Mouse (Mus musculus) small intestine, adult 2 months (tissue): ENCODE results near the gene Spg11. TPM values are rescaled to one million over a fixed set of nuclear protein-coding genes. Genes with fewer than 3 reads are reported as not detected.

ENCODE experiments used
- H3K27ac ChIP-seq: fragments of 200-500 bp; 2 replicates; pipeline ENCODE4 v1.5.1; 2012; ENCODE audit warnings: low read depth, low read length, control low read depth, inconsistent platforms; ENCODE audit not compliant: insufficient read depth
- H3K27me3 ChIP-seq: fragments of 200-500 bp; 2 replicates; pipeline ENCODE4 v1.6.1; 2012; ENCODE audit warnings: mild to moderate bottlenecking, moderate library complexity, low read length, inconsistent platforms; ENCODE audit not compliant: control insufficient read depth, insufficient read depth
- H3K36me3 ChIP-seq: fragments of 200-500 bp; 2 replicates; pipeline ENCODE4 v1.6.1; 2012; ENCODE audit warnings: mild to moderate bottlenecking, low read length, control low read depth, inconsistent platforms; ENCODE audit not compliant: control insufficient read depth, insufficient read depth
- H3K4me1 ChIP-seq: fragments of 200-500 bp; 2 replicates; pipeline ENCODE4 v1.6.1; 2012; ENCODE audit warnings: low read length, inconsistent platforms, mixed read lengths; ENCODE audit not compliant: control insufficient read depth, insufficient read depth, insufficient read length
- H3K4me3 ChIP-seq: fragments of 200-500 bp; 2 replicates; pipeline ENCODE4 v1.5.1; 2012; ENCODE audit warnings: low read depth, mild to moderate bottlenecking, control low read depth, inconsistent platforms, low read length, moderate library complexity
- CTCF ChIP-seq: fragments of 200-500 bp; IDR thresholded peaks from 2 replicates; pipeline ENCODE4 v1.5.1; 2012; ENCODE audit warnings: low read depth, mild to moderate bottlenecking, control low read depth, inconsistent platforms, low read length, moderate library complexity, mixed read lengths; ENCODE audit not compliant: insufficient replicate concordance, insufficient read length; ENCODE audit errors: extremely low read depth
- POLR2A ChIP-seq: fragments of 200-500 bp; IDR thresholded peaks from 2 replicates; pipeline ENCODE4 v1.6.1; 2012; ENCODE audit warnings: low read depth, mild to moderate bottlenecking, control low read depth, inconsistent platforms, low read length, moderate library complexity
- WGBS: fragments of 180-500 bp; shearing (Covaris S2); methylation state at CpG from one replicate; pipeline ENCODE4 v1.1.7; 2018; 5-methylcytosine and 5-hydroxymethylcytosine counted together
- polyA plus RNA-seq: library from polyadenylated mRNA; depleted of rRNA; stranded (reverse); fragments of >200 nt; gene quantifications from 2 replicates; pipeline ENCODE4 v1.2.3, GENCODE M21; 2012; rRNA removed

Spg11 gene
- 2.8 and 7.3 TPM in 2 replicates for polyA plus RNA-seq

DNA sequence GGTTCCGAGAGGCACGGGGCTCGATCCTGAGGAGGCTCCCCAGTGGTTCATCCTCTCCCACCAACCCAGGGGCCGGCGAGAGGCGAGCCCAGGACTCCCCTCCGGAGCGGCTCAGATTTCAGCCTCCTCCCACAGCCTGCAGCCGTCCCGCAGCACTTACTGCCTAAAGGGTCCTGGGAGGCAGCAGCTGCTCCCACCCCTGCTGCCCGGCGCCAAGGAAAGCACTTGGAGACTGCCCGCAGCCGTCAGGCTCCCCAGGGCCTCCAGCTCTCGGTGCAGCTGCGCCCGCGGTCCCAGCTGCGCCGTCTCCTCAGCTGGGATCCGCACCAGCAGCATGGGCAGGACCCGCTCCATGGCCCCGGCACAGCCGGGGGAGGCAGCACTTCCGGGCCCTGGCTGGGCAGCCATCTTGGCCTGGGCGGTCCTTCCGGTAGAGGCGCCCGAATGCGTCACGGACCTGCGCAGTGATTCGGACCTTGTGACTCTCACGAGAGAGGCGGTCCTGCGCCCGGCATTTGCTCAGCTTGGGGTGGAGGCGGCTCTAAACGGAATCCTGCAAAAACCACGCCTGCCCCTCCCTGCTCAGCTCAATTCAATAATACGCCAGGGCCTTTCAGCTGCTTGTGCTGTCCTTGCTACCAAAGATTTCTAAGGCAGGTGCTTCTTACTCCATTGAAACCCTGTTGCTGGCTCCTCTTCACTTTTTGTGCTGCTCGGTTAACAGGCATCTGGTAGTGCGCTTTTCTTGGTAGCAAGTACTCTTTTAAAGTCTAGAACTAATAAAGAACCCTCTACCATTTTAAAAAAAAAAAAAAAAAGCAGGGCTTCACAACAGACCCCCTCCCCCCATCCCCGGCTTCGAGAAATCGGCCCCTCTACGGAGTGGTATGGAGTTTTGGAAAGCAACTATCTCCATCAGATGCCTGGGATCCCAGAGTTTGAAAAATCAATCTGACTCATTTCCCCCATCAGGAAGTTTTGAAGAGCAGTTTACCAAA, at the start of gene Spg11:
TSS of gene Spg11 (minus strand) at position 426 of the 998 bp plus-strand sequence.
- H3K27ac ChIP-seq = peak within 1 kb of the TSS; percentile 76
- peaks cover 8% of the 10 kb centered on the region for H3K36me3 ChIP-seq
- no peak for TF ChIP-seq CTCF
- peak; percentile 100 for TF ChIP-seq POLR2A
- H3K27me3 ChIP-seq = no peaks in the 10 kb centered on the region
- peak within 1 kb of the TSS; percentile 94 for H3K4me3 ChIP-seq
- under 1% methylated on average over 47 of the region's 47 CpGs for WGBS
- H3K4me1 ChIP-seq = no peaks in the 10 kb centered on the region

DNA sequence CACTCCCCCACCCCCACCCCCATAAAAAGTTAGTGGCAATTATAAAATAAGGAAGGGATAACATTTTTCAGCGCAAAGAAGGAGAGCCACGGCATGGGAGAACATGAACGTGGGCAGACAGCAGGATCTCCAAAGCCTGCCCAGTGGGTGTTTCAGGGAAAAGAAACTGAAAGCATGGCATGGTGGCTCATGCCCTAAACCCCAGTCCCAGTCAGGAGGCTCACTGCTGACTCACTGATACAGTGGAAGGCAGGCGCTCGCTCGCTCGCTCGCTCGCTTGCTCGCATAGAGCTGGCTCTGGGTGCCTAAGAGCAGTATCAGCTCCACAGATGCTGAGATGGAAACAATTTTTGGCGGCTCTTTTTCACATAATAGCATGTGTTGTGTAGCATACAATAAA, 46.1 kb upstream of the Spg11 start:
- H3K36me3 ChIP-seq = no peaks in the 10 kb centered on the region
- WGBS = 21% methylated on average over 11 of the region's 11 CpGs
- H3K27me3 ChIP-seq = no peaks in the 10 kb centered on the region
- TF ChIP-seq POLR2A = no peak
- TF ChIP-seq CTCF = no peak
- peaks cover 4% of the 10 kb centered on the region; the same call in 1 of the 2 replicates for H3K4me1 ChIP-seq
- peak overlapping the region; percentile 6; the same call in 1 of the 2 replicates for H3K27ac ChIP-seq
- H3K4me3 ChIP-seq = peak overlapping the region; percentile 48

GRCm38 (mm10) chr2:122163430-122164195, 45.4 kb upstream of the Spg11 start:
- Histone ChIP-seq H3K4me3 (peak overlapping the region; percentile 48), H3K27ac (peak overlapping the region; percentile 6; the same call in 1 of the 2 replicates), H3K36me3 (no peaks in the 10 kb centered on the region), H3K27me3 (no peaks in the 10 kb centered on the region), H3K4me1 (peaks cover 4% of the 10 kb centered on the region; the same call in 1 of the 2 replicates)
- TF ChIP-seq POLR2A (no peak), CTCF (no peak)
- 65% methylated on average over 13 of the region's 13 CpGs for WGBS

DNA sequence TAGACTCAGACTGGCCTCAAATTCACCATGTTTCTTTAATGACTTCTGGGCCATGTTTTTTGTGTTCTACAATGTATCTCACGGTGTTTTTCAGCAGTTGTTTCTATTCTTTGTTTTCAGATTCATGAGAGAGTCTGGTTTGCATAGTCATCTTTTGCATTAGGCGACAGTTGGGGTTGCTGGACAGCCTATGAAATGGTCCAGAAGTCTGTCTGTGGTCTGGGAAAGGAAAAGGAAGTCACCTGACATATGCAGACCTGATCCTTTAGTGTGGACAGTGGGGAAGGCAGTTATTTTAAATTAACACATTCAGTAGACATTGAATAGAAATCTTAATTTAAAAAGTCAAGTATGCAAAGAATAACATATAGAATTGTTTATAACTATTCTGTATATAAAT, 44.3 kb upstream of the Spg11 start:
- no peaks in the 10 kb centered on the region for H3K36me3 ChIP-seq
- TF ChIP-seq POLR2A = no peak
- WGBS = 85% methylated on average over 2 of the region's 2 CpGs
- H3K27me3 ChIP-seq = no peaks in the 10 kb centered on the region
- no peak overlapping the region for H3K27ac ChIP-seq
- no peak overlapping the region for H3K4me3 ChIP-seq
- peaks cover 4% of the 10 kb centered on the region; the same call in 1 of the 2 replicates for H3K4me1 ChIP-seq

DNA sequence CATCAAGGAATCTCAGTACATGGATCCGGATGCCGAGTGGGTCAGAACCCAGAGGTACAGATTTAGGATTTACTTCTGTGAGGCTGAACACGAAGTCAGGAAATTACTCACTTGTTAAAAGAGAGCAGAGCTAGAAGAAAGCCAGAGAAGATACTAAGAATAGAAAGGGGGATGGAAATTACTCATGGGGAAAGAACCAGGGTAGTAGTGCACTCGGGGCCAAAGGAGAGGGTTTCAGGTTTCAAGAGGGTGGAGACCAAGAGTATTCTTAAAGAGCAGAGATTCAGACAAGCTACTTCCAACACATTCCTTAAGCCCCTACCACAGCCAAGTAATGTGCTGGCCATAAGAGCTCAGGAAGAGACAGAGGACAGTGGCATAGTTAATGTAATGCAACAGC, 43.4 kb upstream of the Spg11 start:
- Histone ChIP-seq H3K36me3 (no peaks in the 10 kb centered on the region), H3K27ac (no peak overlapping the region), H3K4me1 (peaks cover 4% of the 10 kb centered on the region; the same call in 1 of the 2 replicates), H3K27me3 (no peaks in the 10 kb centered on the region), H3K4me3 (no peak overlapping the region)
- 67% methylated on average over 4 of the region's 4 CpGs for WGBS
- TF ChIP-seq POLR2A (no peak), CTCF (no peak)

GRCm38 (mm10) chr2:122160680-122161079, 42.5 kb upstream of the Spg11 start, which contains the start of gene Trim69:
TSS of gene Trim69 (plus strand) at chr2:122160700.
- Histone ChIP-seq H3K27me3 (no peaks in the 10 kb centered on the region), H3K4me1 (peaks cover 3% of the 10 kb centered on the region; the same call in 1 of the 2 replicates), H3K27ac (no peak within 1 kb of the TSS), H3K4me3 (no peak within 1 kb of the TSS), H3K36me3 (no peaks in the 10 kb centered on the region)
- 39% methylated on average over 2 of the region's 2 CpGs for WGBS
- TF ChIP-seq POLR2A (no peak), CTCF (peak; percentile 86; the same call in 1 of the 2 replicates)

DNA sequence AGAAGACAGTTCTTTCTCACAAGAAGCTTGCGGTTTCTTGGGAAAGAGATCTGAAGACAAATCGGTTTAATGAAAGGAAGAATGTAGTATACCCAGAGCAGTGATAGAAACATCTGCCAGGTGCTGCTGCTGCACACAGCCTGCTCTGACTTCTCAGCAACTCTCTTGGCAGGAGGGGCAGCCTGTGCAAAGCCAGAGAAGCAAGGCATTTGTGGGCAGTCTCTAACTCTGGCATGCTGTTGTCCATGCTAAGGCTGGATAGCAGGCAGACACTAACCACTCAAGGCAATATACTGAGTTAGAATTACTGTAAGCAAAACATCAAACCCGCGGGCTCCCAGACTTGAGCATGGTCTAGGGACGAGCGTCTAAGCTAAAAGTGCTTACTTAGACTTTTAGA, 41.5 kb upstream of the Spg11 start:
- TF ChIP-seq POLR2A = no peak
- TF ChIP-seq CTCF = no peak
- no peak overlapping the region for H3K4me3 ChIP-seq
- no peaks in the 10 kb centered on the region for H3K27me3 ChIP-seq
- peaks cover 3% of the 10 kb centered on the region; the same call in 1 of the 2 replicates for H3K4me1 ChIP-seq
- no peak overlapping the region for H3K27ac ChIP-seq
- 85% methylated on average over 6 of the region's 6 CpGs for WGBS
- H3K36me3 ChIP-seq = peaks cover 9% of the 10 kb centered on the region
